Mouse (Mus musculus): ENCODE results near the gene Rhbdf2. TPM values are rescaled to one million over a fixed set of nuclear protein-coding genes. Genes with fewer than 3 reads are reported as not detected.

Gene Rhbdf2
- total RNA-seq, 1 experiment: 29.3 TPM

DNA sequence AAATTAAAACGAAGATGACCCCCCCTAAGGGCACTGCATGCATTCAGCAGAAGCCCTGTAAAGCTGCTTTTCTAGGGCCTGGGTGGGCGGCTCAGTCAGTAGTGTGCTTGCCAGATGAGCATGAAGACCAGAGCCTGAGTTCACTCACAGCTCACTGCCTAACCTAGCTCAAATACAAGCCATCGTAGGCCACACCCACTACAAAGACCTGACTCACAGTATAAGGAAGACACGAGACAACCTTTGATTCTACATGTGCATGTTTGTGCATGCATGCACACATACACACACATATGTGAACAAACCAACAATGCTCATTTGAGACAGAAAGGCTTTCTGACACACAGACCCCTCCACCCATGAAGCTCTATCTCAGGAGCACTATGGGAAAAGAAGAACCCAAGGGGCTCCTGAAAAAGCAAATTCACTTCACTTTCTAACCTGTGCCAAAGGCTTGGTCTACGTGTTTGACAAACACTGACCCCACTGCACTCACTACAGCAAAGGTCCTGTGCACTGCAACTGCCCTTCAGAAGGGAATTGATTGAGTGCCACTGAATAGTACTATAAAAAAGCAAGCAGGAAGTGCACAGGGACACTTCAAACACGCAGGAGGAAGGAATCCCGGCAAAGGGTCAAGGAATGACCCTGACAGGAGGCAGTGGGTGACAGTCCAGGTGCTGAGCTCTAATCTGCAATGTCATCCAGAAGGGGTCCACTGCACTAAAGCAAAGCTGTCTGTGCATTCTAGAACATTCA is 61.4 kb downstream of the Rhbdf2 start:
- Histone ChIP-seq H3K4me1 (ENCODE audit: control insufficient read depth in 2 of 2, insufficient read depth in 2 of 2, low read length in 2 of 2, poor library complexity in 1 of 2) (peaks cover 0 to 2% of the 10 kb centered on the region in 2 experiments; a peak in 1 of 4 replicates), H3K36me3 (ENCODE audit: control insufficient read depth, insufficient read depth, low read length, poor library complexity, severe bottlenecking) (0 out of 2 replicates have a peak, but pooled peaks cover 2% of the 10 kb centered on the region), H3K9me3 (ENCODE audit: control insufficient read depth, insufficient read depth, low read depth, low read length) (no peaks in the 10 kb centered on the region), H3K9ac (ENCODE audit: insufficient read depth, low read depth, low read length, poor library complexity, severe bottlenecking) (no peak overlapping the region), H3K27ac (ENCODE audit: insufficient read depth, low read depth, low read length, poor library complexity, severe bottlenecking) (no peak overlapping the region), H3K4me3 (ENCODE audit: insufficient read depth in 1 of 2, low read depth in 1 of 2, low read length in 2 of 2, poor library complexity in 1 of 2, severe bottlenecking in 1 of 2) (no peak overlapping the region)
- in situ Hi-C loops (cut with MboI; ENCODE audit: low sequenced_read_pairs in 2 of 2, unreplicated experiment in 2 of 2): no loop called here
- DNase-seq (ENCODE audit: low read depth, low spot score): no peak
- no peak for TF ChIP-seq CHD2 (IDR thresholded peaks at IDR 0.05; ENCODE audit: low read depth, low read length)
- TF ChIP-seq MAFK (IDR thresholded peaks at IDR 0.05; ENCODE audit: insufficient read depth, low read depth, low read length): no peak
- no peak for TF ChIP-seq ZNF384 (IDR thresholded peaks at IDR 0.05; ENCODE audit: low read depth, low read length)
- TF ChIP-seq ZC3H11A (IDR thresholded peaks at IDR 0.05; ENCODE audit: borderline replicate concordance, low read depth, low read length): no peak
- no peak for TF ChIP-seq HCFC1 (IDR thresholded peaks at IDR 0.05; ENCODE audit: borderline replicate concordance, insufficient read depth, low read length)

DNA sequence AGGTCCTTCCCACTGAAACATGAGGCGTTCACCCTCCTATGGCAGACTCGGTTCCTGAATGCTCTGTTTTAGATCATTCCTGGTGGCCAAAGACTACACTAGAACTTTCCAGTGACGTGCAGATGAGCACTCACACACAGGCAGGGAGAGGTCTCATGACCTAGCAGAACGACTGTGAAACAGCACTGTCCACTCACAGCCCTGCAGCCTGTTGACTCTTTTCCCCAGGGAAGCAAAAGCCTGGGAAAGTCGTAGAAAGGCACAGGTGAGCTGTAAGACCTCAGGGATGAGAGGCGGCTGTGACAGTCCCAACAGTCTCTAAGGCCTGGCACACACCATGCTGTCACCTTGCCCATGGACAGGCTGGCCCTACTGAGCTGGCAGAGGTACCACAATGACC is 70.5 kb downstream of the Rhbdf2 start:
- no peak overlapping the region for H3K4me3 ChIP-seq (ENCODE audit: insufficient read depth in 1 of 2, low read depth in 1 of 2, low read length in 2 of 2, poor library complexity in 1 of 2, severe bottlenecking in 1 of 2)
- in situ Hi-C loops (cut with MboI; ENCODE audit: low sequenced_read_pairs in 2 of 2, unreplicated experiment in 2 of 2): no loop called here

DNA sequence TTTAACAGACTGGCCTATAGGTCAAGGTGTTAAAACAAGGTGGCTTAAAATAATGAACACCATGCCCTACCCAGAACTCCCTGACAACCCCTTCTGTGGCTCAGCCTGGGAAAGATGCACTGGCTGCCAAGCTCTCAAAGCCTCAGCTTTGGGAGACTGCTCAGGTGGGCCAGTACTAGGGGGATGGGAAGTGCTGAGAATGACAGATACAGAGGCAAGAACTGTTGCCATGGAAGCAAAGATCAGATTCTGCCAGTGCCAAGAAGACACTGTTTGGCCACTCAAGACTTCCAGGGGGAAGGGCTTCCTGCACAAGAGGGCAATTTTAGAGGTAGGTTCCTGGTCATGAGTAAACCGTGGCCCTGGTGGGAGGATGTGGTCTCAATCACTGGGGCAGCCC is 71.2 kb downstream of the Rhbdf2 start:
- Histone ChIP-seq H3K4me1 (ENCODE audit: control insufficient read depth in 2 of 2, insufficient read depth in 2 of 2, low read length in 2 of 2, poor library complexity in 1 of 2) (peaks cover 0 to 2% of the 10 kb centered on the region in 2 experiments; a peak in 1 of 4 replicates), H3K27ac (ENCODE audit: insufficient read depth, low read depth, low read length, poor library complexity, severe bottlenecking) (no peak overlapping the region; the same call in 1 of the 2 replicates), H3K9ac (ENCODE audit: insufficient read depth, low read depth, low read length, poor library complexity, severe bottlenecking) (no peak overlapping the region), H3K9me3 (ENCODE audit: control insufficient read depth, insufficient read depth, low read depth, low read length) (no peaks in the 10 kb centered on the region), H3K4me3 (ENCODE audit: insufficient read depth in 1 of 2, low read depth in 1 of 2, low read length in 2 of 2, poor library complexity in 1 of 2, severe bottlenecking in 1 of 2) (no peak overlapping the region), H3K36me3 (ENCODE audit: control insufficient read depth, insufficient read depth, low read length, poor library complexity, severe bottlenecking) (no peaks in the 10 kb centered on the region)
- in situ Hi-C loops (cut with MboI; ENCODE audit: low sequenced_read_pairs in 2 of 2, unreplicated experiment in 2 of 2): no loop called here
- no peak for DNase-seq (ENCODE audit: low read depth, low spot score)
- TF ChIP-seq CHD2 (IDR thresholded peaks at IDR 0.05; ENCODE audit: low read depth, low read length): no peak
- no peak for TF ChIP-seq MAFK (IDR thresholded peaks at IDR 0.05; ENCODE audit: insufficient read depth, low read depth, low read length)
- TF ChIP-seq ZNF384 (IDR thresholded peaks at IDR 0.05; ENCODE audit: low read depth, low read length): no peak
- no peak for TF ChIP-seq ZC3H11A (IDR thresholded peaks at IDR 0.05; ENCODE audit: borderline replicate concordance, low read depth, low read length)
- no peak for TF ChIP-seq HCFC1 (IDR thresholded peaks at IDR 0.05; ENCODE audit: borderline replicate concordance, insufficient read depth, low read length)

More for the DNA sequence above, 70.5 kb downstream of the Rhbdf2 start:
- Histone ChIP-seq H3K4me1 (ENCODE audit: control insufficient read depth in 2 of 2, insufficient read depth in 2 of 2, low read length in 2 of 2, poor library complexity in 1 of 2) (peaks cover 0 to 2% of the 10 kb centered on the region in 2 experiments; a peak in 1 of 4 replicates), H3K9me3 (ENCODE audit: control insufficient read depth, insufficient read depth, low read depth, low read length) (no peaks in the 10 kb centered on the region), H3K9ac (ENCODE audit: insufficient read depth, low read depth, low read length, poor library complexity, severe bottlenecking) (no peak overlapping the region), H3K36me3 (ENCODE audit: control insufficient read depth, insufficient read depth, low read length, poor library complexity, severe bottlenecking) (no peaks in the 10 kb centered on the region), H3K27ac (ENCODE audit: insufficient read depth, low read depth, low read length, poor library complexity, severe bottlenecking) (no peak overlapping the region)
- DNase-seq (ENCODE audit: low read depth, low spot score): no peak
- TF ChIP-seq CHD2 (IDR thresholded peaks at IDR 0.05; ENCODE audit: low read depth, low read length) (no peak), HCFC1 (IDR thresholded peaks at IDR 0.05; ENCODE audit: borderline replicate concordance, insufficient read depth, low read length) (no peak), ZC3H11A (IDR thresholded peaks at IDR 0.05; ENCODE audit: borderline replicate concordance, low read depth, low read length) (no peak), MAFK (IDR thresholded peaks at IDR 0.05; ENCODE audit: insufficient read depth, low read depth, low read length) (no peak), ZNF384 (IDR thresholded peaks at IDR 0.05; ENCODE audit: low read depth, low read length) (no peak)

DNA sequence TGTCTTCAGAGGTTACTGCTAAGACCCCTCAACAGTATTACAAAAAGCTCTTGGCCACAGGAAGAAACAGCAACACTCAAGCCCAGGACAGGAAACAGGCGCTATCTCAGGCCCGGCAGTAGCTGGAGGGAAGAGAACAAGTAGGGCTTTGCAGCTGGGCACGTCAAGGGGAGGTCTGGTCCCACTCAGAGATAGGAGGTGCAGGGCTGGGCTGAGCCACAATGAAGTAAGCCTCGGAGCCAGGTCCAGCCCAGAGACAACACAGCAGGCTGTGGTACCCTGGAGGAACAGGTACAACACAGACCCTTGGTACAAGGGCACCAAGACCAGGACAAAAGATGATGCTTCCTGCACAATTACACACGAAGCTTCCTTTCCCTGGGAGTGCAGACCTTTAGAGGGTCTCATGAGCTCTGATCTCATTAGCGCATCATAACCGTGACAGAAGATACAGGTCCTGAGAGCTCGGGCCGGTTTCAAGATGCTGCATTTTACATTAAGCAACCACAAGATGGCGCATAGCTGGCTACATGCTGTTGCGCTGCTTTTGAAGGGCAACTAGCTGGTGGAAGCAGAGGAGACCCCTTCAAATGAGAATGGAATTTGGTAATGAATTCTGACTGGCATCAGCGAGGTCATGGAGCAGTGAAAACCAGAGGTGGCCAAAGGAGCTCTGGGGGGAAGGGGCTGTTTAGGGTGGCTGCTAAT is 72.5 kb downstream of the Rhbdf2 start:
- Histone ChIP-seq H3K36me3 (ENCODE audit: control insufficient read depth, insufficient read depth, low read length, poor library complexity, severe bottlenecking) (no peaks in the 10 kb centered on the region; the same call in 1 of the 2 replicates), H3K4me3 (ENCODE audit: insufficient read depth in 1 of 2, low read depth in 1 of 2, low read length in 2 of 2, poor library complexity in 1 of 2, severe bottlenecking in 1 of 2) (no peak overlapping the region), H3K9ac (ENCODE audit: insufficient read depth, low read depth, low read length, poor library complexity, severe bottlenecking) (no peak overlapping the region), H3K27ac (ENCODE audit: insufficient read depth, low read depth, low read length, poor library complexity, severe bottlenecking) (no peak overlapping the region), H3K4me1 (ENCODE audit: control insufficient read depth in 2 of 2, insufficient read depth in 2 of 2, low read length in 2 of 2, poor library complexity in 1 of 2) (peaks cover 0 to 2% of the 10 kb centered on the region in 2 experiments; a peak in 1 of 4 replicates), H3K9me3 (ENCODE audit: control insufficient read depth, insufficient read depth, low read depth, low read length) (no peaks in the 10 kb centered on the region)
- TF ChIP-seq MAFK (IDR thresholded peaks at IDR 0.05; ENCODE audit: insufficient read depth, low read depth, low read length) (no peak), CHD2 (IDR thresholded peaks at IDR 0.05; ENCODE audit: low read depth, low read length) (no peak), ZC3H11A (IDR thresholded peaks at IDR 0.05; ENCODE audit: borderline replicate concordance, low read depth, low read length) (no peak), HCFC1 (IDR thresholded peaks at IDR 0.05; ENCODE audit: borderline replicate concordance, insufficient read depth, low read length) (no peak), ZNF384 (IDR thresholded peaks at IDR 0.05; ENCODE audit: low read depth, low read length) (no peak)
- in situ Hi-C loops (cut with MboI; ENCODE audit: low sequenced_read_pairs in 2 of 2, unreplicated experiment in 2 of 2): no loop called here
- DNase-seq (ENCODE audit: low read depth, low spot score): no peak

Measured in ES-E14 (cell line).